Mouse (Mus musculus): ENCODE results near the gene Bicc1.

Bicc1 gene

DNA sequence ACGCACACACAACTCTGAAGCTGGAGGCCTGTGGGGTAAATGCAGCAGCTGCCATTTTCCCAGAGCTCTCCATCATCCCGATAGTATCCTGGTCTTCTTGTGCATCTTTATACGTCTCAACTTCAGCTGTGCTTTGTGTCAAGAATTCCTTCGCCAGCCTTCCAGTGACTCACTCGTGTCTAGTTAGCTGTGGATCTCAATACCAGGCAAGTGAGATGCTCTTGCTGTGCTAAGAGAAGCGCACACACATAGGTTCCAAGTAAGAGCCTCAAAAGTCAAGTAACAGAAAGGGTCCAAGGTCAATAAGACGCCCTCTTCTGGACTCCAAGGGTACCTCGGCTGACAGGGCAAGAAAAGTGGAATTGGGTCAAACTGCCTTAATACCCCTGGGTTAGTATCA lies 37.0 kb downstream of the Bicc1 start:
- DNase-seq (ENCODE audit: low read depth, low spot score): no peak

GRCm38 (mm10) chr10:71120769-71121165 lies 38.7 kb downstream of the Bicc1 start:
- DNase-seq (ENCODE audit: low read depth, low spot score): no peak

DNA sequence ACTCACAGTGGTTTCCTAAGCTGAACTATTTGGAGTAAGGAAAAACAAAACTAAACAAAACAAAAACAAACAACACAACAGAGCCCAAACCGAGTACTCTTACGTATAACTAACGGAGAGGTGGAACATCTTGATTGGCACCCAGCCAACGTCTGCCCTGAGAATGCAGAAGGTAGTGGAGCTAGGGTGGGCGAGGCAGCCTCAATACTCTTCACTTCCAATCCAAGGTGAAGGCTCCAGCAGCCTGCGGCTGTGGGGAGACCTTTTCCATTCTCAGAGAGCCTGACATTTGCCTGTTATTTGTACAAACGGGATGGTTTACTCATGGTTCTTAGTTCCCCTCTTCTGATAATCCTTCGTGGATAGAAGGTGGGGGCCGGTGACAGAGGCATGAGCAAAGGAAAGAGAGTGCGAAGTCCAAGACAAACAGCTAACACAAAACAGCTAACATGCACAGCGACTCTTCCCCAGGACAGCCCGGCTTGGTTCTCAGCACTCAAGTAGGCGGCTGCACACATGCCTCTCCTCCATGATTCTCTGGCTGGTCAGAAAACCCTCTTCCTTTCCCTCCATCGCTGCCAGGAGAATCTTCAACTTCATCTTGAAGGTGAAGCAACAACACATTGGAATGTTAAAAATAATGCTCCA lies 39.3 kb downstream of the Bicc1 start:
- no peak for DNase-seq (ENCODE audit: low read depth, low spot score)

DNA sequence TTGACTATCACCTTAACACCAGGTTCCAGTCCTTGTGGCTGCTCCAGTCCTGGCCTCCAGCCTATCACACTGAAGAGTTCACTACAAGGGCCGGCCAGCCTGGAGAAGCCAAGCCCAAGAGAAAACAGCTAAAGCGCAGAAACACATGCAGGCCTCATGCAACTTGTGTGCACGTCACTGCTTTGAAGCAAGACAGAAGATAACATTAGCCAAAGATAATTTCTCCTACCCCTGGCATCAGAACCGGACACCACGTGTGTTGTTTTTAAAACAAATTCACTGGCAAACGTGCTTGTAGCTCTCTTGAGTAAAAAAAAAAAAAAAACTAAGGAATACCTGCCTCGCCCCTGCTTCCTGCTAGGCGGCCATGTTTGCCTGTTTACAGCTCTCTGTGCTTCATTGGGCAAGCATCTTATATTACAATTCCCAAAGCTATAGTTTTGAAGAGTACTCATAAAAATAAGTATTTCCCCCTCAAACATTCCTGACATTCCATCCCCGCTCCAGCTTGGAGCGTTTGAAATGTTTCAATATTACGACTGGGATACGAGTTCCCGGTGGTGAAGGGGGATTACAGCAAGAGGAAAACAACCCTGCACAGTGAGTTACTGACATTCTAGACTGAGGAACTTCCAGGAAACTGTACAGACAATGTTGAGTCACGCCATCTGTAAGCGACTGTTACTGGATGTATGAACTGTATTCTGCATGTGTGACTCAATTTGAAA lies 40.2 kb downstream of the Bicc1 start:
- no peak for DNase-seq (ENCODE audit: low read depth, low spot score)

DNA sequence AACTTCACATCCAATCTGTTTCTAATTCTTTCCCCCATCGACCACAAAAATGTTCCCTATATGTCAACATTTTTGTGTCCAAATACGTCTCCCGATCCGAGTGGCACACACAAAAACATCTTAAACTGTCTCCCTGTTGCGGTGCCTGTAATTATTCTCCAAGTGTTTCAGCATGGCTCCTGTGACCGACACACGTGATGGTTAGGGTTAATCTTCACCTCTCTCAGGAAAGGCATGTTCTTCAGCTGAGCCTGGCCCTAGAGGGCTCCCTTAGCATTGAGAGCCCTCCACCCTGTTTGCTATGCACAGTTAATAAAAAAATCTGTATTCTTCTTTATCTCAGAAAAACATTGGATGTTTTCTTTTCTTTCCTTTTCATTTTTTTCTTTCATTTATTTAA lies 41.7 kb downstream of the Bicc1 start:
- DNase-seq (ENCODE audit: low read depth, low spot score): no peak

DNA sequence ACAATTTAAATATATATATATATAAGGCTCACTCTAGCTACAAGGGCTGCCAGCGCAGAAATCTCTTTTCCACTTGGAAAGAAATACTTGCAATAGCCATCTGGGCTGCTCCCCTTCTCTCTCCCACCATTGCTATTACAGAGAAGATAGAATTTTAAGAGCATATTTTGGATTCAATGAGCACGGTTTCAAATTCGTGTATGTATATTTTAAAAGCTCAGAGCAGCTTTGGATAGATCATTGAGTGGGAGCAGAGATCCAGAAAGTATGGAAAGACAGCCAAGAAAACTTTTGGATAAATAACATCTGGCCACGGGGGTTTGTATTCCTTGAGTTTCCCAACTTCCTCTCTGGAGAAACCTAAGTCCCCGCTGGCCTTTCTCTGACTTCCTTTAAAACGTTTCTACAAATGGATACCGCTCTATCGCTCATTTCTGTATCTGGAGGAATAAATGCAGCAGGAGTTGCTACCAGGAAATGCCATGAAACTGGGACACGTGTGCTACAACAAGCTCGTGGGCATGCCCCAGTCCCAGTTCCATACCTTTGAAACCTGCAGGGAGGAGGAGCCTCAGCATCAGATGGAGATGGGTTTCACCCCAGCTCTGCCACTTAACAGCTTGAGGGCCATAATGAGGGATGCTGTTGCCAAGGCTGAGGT lies 45.1 kb downstream of the Bicc1 start:
- DNase-seq (ENCODE audit: low read depth, low spot score): no peak

DNA sequence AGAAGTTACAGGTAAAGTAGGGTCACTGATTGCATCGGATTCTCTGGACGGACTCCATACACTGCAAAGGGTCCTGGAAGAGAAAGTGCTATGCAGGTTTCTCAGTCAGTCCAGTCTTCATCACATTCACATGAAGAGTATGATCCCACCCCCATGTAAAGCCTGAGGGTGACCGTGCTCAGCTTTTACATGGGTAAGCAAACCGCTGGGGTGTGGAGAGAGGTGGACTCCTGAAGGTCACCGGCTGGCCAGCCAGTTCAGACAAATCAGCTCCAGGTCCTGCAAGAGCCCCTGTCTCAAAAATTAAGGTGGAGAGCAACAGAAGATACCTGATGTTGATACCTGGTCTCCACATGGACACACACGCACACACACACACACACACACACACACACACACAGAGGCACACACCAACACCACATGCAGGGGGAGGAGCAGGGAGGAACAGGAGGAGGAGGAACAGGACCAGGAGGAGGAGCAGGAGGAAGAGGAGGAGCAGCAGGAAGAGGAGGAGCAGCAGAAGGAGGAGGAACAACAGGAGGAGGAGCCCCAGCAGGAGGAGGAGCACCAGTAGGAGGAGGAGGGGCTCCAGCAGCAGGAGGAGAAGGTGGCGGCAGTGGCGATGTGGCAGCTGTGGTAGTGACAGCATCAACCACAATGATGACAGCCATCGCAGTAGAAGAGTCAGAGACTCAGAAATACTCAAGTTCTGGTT lies 52.9 kb downstream of the Bicc1 start:
- peak; percentile 65 for DNase-seq (ENCODE audit: low read depth, low spot score)

DNA sequence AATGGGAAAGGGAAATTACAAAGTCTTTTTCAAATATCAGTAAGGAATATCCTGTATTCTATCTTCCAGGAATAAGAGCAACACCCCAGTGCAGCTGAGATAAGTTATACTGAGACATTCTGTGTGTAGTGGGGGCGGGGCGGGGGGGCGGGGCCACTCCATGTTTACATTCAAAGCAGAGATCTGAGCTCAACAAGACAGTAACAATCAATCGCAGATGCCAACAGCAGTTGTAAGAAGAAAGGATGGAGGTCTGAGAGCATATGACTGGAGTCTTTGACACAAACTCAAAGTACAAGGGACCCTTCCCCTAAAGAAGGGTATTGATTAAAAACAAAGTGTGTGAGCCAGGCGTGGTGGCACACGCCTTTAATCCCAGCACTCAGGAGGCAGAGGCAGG lies 54.7 kb downstream of the Bicc1 start:
- DNase-seq (ENCODE audit: low read depth, low spot score): peak; percentile 68

DNA sequence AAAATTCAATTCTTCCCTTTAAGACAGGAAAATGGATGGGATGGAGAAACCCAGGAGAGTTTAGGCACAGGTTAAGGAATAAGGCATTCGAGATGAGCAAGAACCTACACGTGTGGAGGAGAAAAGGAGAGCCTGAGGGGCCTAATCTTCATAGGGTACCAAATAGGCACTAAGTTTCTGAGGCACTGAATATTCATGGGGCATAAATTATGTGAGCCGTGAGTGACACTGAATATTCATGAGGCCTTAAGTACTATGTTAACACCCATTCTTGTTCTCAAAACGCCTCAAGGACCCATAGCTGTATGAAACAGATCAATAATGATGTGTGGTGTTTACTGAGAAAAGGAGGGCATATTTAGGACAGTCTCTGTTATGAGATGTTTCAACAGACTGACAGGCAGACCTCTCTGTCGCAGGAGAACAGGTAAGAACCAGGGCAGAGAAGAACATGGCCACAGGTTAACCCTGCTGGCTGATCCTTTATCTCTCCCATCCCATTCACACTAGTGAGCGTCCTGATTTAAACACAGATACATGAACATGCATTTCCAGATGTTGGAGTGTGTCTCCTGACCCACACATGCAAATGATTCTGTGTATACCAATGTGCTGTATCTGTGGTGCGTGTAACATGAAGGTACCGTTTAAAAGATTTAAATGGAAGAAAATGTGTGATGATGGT lies 58.5 kb downstream of the Bicc1 start:
- no peak for DNase-seq (ENCODE audit: low read depth, low spot score)

DNA sequence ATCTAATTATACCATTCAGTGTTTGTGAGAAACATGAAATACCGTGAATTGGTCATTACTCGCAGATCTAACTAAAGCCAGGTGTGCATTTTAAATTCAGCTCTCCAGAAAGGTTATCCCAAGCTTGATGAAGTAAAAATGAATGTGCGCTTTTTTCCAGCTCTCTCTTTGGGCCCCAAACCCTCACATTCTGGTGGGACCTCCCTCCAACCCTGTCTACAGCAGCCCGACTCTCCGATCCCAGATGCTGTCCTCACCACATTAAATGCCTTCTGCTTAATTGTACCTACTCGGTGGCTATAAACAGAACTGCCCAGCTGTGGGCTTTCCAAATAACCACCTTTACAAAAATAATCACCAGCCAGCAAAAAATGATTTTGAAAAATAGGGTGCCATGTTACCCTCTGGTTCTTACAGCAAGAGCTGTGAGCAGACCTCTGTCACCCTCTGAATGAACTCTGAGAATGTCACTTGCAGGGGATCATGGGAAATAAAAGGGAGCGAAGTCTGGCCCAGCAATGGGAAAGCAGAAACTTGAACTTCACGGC lies 64.7 kb downstream of the Bicc1 start:
- no peak for DNase-seq (ENCODE audit: low read depth, low spot score)

- DNase-seq (ENCODE audit: low read depth, low spot score): peak; percentile 20
These were observed 66.2 kb downstream of the Bicc1 start for GRCm38 (mm10) chr10:71093312-71093711.

DNA sequence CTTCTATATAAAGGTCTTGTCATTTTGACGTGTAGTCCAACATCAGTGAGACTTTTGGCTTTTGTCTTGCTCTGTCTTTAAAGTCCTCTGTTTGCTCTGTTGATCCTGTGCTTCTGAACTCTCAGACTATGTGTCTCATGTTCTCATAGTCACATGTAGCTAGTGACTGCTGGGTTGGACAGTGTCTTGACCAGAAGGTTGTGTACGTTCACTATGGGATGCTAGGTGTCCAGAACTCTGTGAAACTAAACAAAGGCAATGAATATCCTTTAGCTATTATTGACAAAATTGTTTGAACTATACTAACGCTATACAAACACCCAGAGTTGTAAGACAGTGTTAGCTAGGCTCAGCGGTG lies 72.2 kb downstream of the Bicc1 start:
- DNase-seq (ENCODE audit: low read depth, low spot score): no peak

GRCm38 (mm10) chr10:71086571-71087358 lies 72.7 kb downstream of the Bicc1 start:
- no peak for DNase-seq (ENCODE audit: low read depth, low spot score)

- DNase-seq (ENCODE audit: low read depth, low spot score): no peak
These were observed 76.5 kb downstream of the Bicc1 start for GRCm38 (mm10) chr10:71082986-71083385.

GRCm38 (mm10) chr10:71078856-71079255 lies 80.6 kb downstream of the Bicc1 start:
- no peak for DNase-seq (ENCODE audit: low read depth, low spot score)

DNA sequence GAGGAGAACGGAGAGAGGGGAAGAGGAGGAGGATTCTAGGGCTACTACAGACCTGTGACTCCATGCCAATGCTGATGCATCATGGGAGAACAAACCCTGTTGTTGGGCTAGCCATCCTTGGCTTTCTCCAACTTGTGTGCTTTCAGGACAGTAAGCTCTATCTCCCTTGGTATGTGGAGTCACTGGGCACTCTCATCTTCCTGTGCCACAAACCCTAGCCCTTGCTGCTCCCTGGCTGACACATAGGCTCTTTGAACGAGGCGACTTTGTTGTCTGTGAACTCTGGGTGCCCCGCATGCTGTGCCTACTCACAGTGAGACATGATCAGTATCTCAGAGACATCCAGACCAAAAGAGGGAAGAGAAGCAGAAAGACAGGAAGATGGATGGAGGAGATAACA lies 94.5 kb downstream of the Bicc1 start:
- no peak for DNase-seq (ENCODE audit: low read depth, low spot score)

GRCm38 (mm10) chr10:71064576-71064975 lies 94.9 kb downstream of the Bicc1 start:
- DNase-seq (ENCODE audit: low read depth, low spot score): no peak

- no peak for DNase-seq (ENCODE audit: low read depth, low spot score)
These were observed 97.3 kb downstream of the Bicc1 start for GRCm38 (mm10) chr10:71062151-71062550.

DNA sequence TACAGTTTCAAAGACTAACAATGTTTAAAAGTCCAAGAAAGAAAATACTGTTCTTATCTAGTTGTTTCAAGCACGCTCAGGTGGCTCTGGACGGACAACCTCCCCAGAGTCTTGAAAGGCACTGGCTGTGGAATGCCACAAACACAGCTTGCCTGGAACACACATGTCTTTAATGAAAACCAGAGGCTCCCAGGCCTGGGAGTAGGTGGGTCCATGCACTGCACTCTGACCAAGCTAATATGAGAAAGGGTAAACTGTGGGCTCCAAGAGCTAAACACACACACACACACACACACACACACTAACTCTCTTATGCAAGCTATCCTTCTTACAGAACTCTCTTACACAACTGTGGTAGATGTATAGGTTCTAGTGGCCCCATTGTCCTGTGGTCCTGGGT lies 99.2 kb downstream of the Bicc1 start:
- no peak for DNase-seq (ENCODE audit: low read depth, low spot score)

DNA sequence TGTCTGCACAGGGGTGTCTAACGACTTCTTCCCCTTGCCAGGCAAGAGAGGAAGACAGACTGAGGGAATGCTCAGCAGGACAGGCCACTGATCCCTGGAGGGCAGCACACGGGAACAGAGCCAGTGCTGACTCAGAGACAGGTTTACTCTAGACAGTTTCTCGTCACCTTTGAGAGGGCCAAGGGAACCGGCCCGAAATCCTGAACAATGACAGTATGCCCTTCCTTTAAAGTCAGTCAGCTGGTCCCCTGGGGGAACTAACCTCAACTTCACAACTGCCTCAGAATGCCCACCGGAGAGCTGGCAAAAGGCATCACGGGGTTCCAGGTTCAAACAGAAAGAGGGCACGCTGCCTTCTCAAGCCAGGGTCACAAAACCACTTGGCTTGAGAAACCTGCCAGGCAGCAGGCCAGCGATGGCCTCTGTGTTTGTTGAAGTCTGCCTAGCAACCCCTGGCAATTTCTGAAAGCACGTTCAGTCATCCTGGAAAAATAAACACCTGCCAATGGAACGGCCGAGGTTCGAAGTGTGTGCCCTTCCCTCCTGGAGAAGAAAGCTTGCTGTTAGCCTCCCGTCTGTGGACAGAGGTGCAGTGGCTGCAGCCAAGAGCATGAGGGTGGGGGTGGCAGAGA lies 100.8 kb downstream of the Bicc1 start:
- DNase-seq (ENCODE audit: low read depth, low spot score): no peak
